8 mouse cellular contexts compared by ENCODE assay signal in the genomic region with DNA sequence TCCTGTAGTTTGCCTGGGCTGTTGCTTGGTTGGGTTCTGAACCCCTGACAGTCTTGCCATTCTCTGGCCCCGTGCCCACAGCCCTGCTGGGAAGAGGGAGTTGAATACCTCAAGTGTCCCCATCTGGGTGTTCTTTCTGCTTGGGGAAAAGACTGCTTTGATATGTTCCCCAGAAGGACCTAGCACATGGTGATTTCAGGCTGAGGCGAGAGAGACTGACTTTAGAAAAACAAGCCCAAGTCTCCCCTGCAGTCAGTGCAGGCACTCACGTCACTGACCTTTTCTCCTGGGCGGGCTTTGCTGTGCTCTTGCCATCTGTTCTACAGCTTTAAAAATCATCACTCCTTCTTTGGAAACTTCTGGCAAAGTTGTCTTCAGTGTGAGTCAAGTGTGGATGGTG.
DNase-seq lines count a peak whose midpoint lies in the region; ATAC-seq lines count a peak whose summit lies in the region.

No protein-coding gene starts in this region.

- no peaks in the 10 kb centered on the region for H3K27me3 ChIP-seq in heart, embryonic 11.5 days (ENCODE audit: control insufficient read depth, insufficient read depth, low read length)
- no peaks in the 10 kb centered on the region for H3K27me3 ChIP-seq in kidney, embryonic 16.5 days (ENCODE audit: insufficient read depth, low read length)

- H3K4me1 ChIP-seq in heart, embryonic 11.5 days (ENCODE audit: control insufficient read depth, insufficient read depth, low read length) = peaks cover 19% of the 10 kb centered on the region
- no peaks in the 10 kb centered on the region for H3K4me1 ChIP-seq in kidney, embryonic 16.5 days (ENCODE audit: insufficient read depth, low read length)

- ATAC-seq in heart, embryonic 11.5 days (replicated peaks; ENCODE audit: insufficient number of reproducible peaks, low FRiP score, low TSS enrichment) = no peak
- ATAC-seq in kidney, embryonic 16.5 days (ENCODE audit: low FRiP score, low TSS enrichment) = no peak

- no peak overlapping the region for H3K4me2 ChIP-seq in heart, embryonic 11.5 days
- no peak overlapping the region for H3K4me2 ChIP-seq in kidney, embryonic 16.5 days (replicated peaks; ENCODE audit: low read depth, low read length)

- H3K9me3 ChIP-seq in heart, embryonic 11.5 days (replicated peaks; ENCODE audit: control insufficient read depth, low read length) = no peaks in the 10 kb centered on the region
- no peaks in the 10 kb centered on the region for H3K9me3 ChIP-seq in kidney, embryonic 16.5 days (ENCODE audit: low read length)

- H3K4me3 ChIP-seq in heart, embryonic 11.5 days (ENCODE audit: low read depth, low read length) = no peak overlapping the region
- H3K4me3 ChIP-seq in kidney, embryonic 16.5 days (ENCODE audit: low read length) = no peak overlapping the region

- no peaks in the 10 kb centered on the region for H3K36me3 ChIP-seq in heart, embryonic 11.5 days (ENCODE audit: control insufficient read depth, insufficient read depth, low read length)
- no peaks in the 10 kb centered on the region for H3K36me3 ChIP-seq in kidney, embryonic 16.5 days (ENCODE audit: insufficient read depth, low read length)

- DNase-seq in heart, adult 18-20 months = peak; percentile 53 to 62
- DNase-seq in frontal cortex, postnatal 10 days (ENCODE audit: low spot score in 2 of 2) = peak; percentile 23 to 27
- DNase-seq in heart, postnatal 36 days = peak; percentile 13 to 39
- DNase-seq in right cerebral cortex, postnatal 10 days (ENCODE audit: low spot score in 2 of 2) = peak; percentile 48 to 60
- DNase-seq in spleen, postnatal 36 days (ENCODE audit: low spot score in 2 of 2) = no peak
- no peak for DNase-seq in thymus, postnatal 10 days (ENCODE audit: low spot score in 2 of 2)

- H3K27ac ChIP-seq in heart, embryonic 11.5 days (ENCODE audit: low read depth, low read length) = no peak overlapping the region
- H3K27ac ChIP-seq in kidney, embryonic 16.5 days (ENCODE audit: low read length) = no peak overlapping the region

- no peak overlapping the region for H3K9ac ChIP-seq in heart, embryonic 11.5 days (ENCODE audit: low read depth, low read length)
- no peak overlapping the region for H3K9ac ChIP-seq in kidney, embryonic 16.5 days (replicated peaks; ENCODE audit: low read length)

- intact Hi-C loops in heart, postnatal 36 days (cut with DNase I) = loop anchor here (2.0 to 5.0 kb wide), 2 partner anchors 35 to 66 kb away; no protein-coding TSS in a partner anchor

- 62% methylated on average over 4 of the region's 4 CpGs for WGBS in heart, embryonic 11.5 days (ENCODE audit: insufficient replicate concordance)
- WGBS in kidney, embryonic 16.5 days = 68% methylated on average over 4 of the region's 4 CpGs

Comparison
In these comparisons a context has a peak if more than half of its experiments do, and no peak if none do; other contexts are left out.
1. DNase-seq: peak in heart, adult 18-20 months (2 of 2), frontal cortex, postnatal 10 days (2 of 2), heart, postnatal 36 days (2 of 2) and right cerebral cortex, postnatal 10 days (2 of 2); none in spleen, postnatal 36 days (0 of 2) and thymus, postnatal 10 days (0 of 2).